Mouse (Mus musculus) intestine, postnatal 0 days (tissue): ENCODE data around the gene Zfp366. TPM values are rescaled to one million over a fixed set of nuclear protein-coding genes. Genes with fewer than 3 reads are reported as not detected.

Source experiments
- ATAC-seq: fragments of 200-750 bp; cut with Nextera tagmentation; 2 replicates; pipeline ENCODE4 v1.8.0; 2017; ENCODE audit warnings: mild to moderate bottlenecking, moderate TSS enrichment, moderate library complexity
- H3K27ac ChIP-seq: fragments of 300-500 bp; sonication (generic); 2 replicates; pipeline ENCODE4 v1.5.1; 2014; ENCODE audit warnings: mild to moderate bottlenecking, low read depth, low read length, moderate library complexity
- H3K27me3 ChIP-seq: fragments of 300-500 bp; sonication (generic); replicated peaks from 2 replicates; pipeline ENCODE4 v1.6.1; 2014; ENCODE audit warnings: low read length, mixed read lengths; ENCODE audit not compliant: control insufficient read depth, insufficient read depth
- H3K36me3 ChIP-seq: fragments of 300-500 bp; sonication (generic); 2 replicates; pipeline ENCODE4 v1.6.1; 2014; ENCODE audit warnings: mild to moderate bottlenecking, moderate library complexity; ENCODE audit not compliant: control insufficient read depth, insufficient read depth
- H3K4me1 ChIP-seq: fragments of 300-500 bp; sonication (generic); replicated peaks from 2 replicates; pipeline ENCODE4 v1.6.1; 2014; ENCODE audit warnings: antibody characterized with exemption, low read length, mixed read lengths; ENCODE audit not compliant: control insufficient read depth, insufficient read depth
- H3K4me2 ChIP-seq: fragments of 300-500 bp; sonication (generic); replicated peaks from 2 replicates; pipeline ENCODE4 v1.6.1; 2014; ENCODE audit warnings: low read depth, mild to moderate bottlenecking, moderate library complexity
- H3K4me3 ChIP-seq: fragments of 300-500 bp; sonication (generic); 2 replicates; pipeline ENCODE4 v1.5.1; 2014; ENCODE audit warnings: low read depth, low read length
- H3K9ac ChIP-seq: fragments of 300-500 bp; sonication (generic); 2 replicates; pipeline ENCODE4 v1.6.1; 2014; ENCODE audit warnings: mild to moderate bottlenecking, low read depth, low read length
- H3K9me3 ChIP-seq: fragments of 300-500 bp; sonication (generic); 2 replicates; pipeline ENCODE4 v1.6.1; 2016; ENCODE audit warnings: mixed run types; ENCODE audit not compliant: control insufficient read depth
- CTCF ChIP-seq: sonication (generic); IDR thresholded peaks from 2 replicates; pipeline ENCODE4 v1.5.1; 2016; ENCODE audit warnings: low read depth, mild to moderate bottlenecking, control low read depth, antibody characterized with exemption, moderate library complexity
- WGBS: fragments of 180-500 bp; shearing (Covaris S2); extraction: QIAGEN DNeasy Blood & Tissue Kit; methylation state at CpG from one replicate; pipeline ENCODE4 v1.1.7; 2014; 5-methylcytosine and 5-hydroxymethylcytosine counted together
- polyA plus RNA-seq: library from polyadenylated mRNA; unstranded; fragments of >200 nt; fragmentation: Nextera tagmentation; extraction: Ambion mirVana; gene quantifications from 2 replicates; pipeline ENCODE4 v1.2.1, GENCODE M21; 2015

Zfp366 gene
- polyA plus RNA-seq, 1 experiment from 2014 or later: 0.39 TPM

GRCm38 (mm10) chr13:99245916-99246460 is 61.4 kb downstream of the Zfp366 start:
- Histone ChIP-seq H3K4me3 (no peak overlapping the region), H3K27me3 (no peaks in the 10 kb centered on the region), H3K4me2 (no peak overlapping the region), H3K9ac (no peak overlapping the region), H3K9me3 (no peaks in the 10 kb centered on the region), H3K36me3 (no peaks in the 10 kb centered on the region), H3K27ac (no peak overlapping the region), H3K4me1 (no peaks in the 10 kb centered on the region)
- 84% methylated on average over 21 of the region's 21 CpGs for WGBS
- TF ChIP-seq CTCF: no peak
- no peak for ATAC-seq

- WGBS: 95% methylated on average over 2 of the region's 2 CpGs
- no peak for TF ChIP-seq CTCF
- Histone ChIP-seq H3K9me3 (no peaks in the 10 kb centered on the region), H3K4me3 (no peak overlapping the region), H3K9ac (no peak overlapping the region), H3K36me3 (no peaks in the 10 kb centered on the region), H3K4me2 (no peak overlapping the region), H3K27ac (no peak overlapping the region), H3K4me1 (no peaks in the 10 kb centered on the region), H3K27me3 (no peaks in the 10 kb centered on the region)
- ATAC-seq: no peak
These were observed 66.2 kb downstream of the Zfp366 start for GRCm38 (mm10) chr13:99250806-99251205.

- no peaks in the 10 kb centered on the region for H3K36me3 ChIP-seq
- TF ChIP-seq CTCF: no peak
- no peaks in the 10 kb centered on the region for H3K4me1 ChIP-seq
These were observed 69.6 kb downstream of the Zfp366 start for GRCm38 (mm10) chr13:99254215-99254614.

GRCm38 (mm10) chr13:99254781-99255180 is 70.2 kb downstream of the Zfp366 start:
- H3K4me2 ChIP-seq: no peak overlapping the region
- 42% methylated on average over 3 of the region's 3 CpGs for WGBS
- H3K36me3 ChIP-seq: no peaks in the 10 kb centered on the region
- H3K4me1 ChIP-seq: no peaks in the 10 kb centered on the region
- no peak overlapping the region for H3K27ac ChIP-seq
- TF ChIP-seq CTCF: no peak
- H3K9me3 ChIP-seq: no peaks in the 10 kb centered on the region
- no peak for ATAC-seq
- no peak overlapping the region for H3K4me3 ChIP-seq
- no peaks in the 10 kb centered on the region for H3K27me3 ChIP-seq
- H3K9ac ChIP-seq: no peak overlapping the region

More at GRCm38 (mm10) chr13:99254215-99254614, 69.6 kb downstream of the Zfp366 start:
- no peak for ATAC-seq
- Histone ChIP-seq H3K27ac (no peak overlapping the region), H3K27me3 (no peaks in the 10 kb centered on the region), H3K4me2 (no peak overlapping the region), H3K4me3 (no peak overlapping the region), H3K9ac (no peak overlapping the region), H3K9me3 (no peaks in the 10 kb centered on the region)

- H3K36me3 ChIP-seq: no peaks in the 10 kb centered on the region
These were observed 72.3 kb downstream of the Zfp366 start for GRCm38 (mm10) chr13:99256916-99257315.

GRCm38 (mm10) chr13:99258677-99259076 is 74.1 kb downstream of the Zfp366 start:
- 96% methylated on average over 3 of the region's 3 CpGs for WGBS
- H3K4me1 ChIP-seq: no peaks in the 10 kb centered on the region
- no peaks in the 10 kb centered on the region for H3K9me3 ChIP-seq
- no peak overlapping the region for H3K27ac ChIP-seq
- no peak for ATAC-seq
- no peak for TF ChIP-seq CTCF
- H3K27me3 ChIP-seq: no peaks in the 10 kb centered on the region
- no peak overlapping the region for H3K4me2 ChIP-seq
- H3K4me3 ChIP-seq: no peak overlapping the region
- no peak overlapping the region for H3K9ac ChIP-seq
- no peaks in the 10 kb centered on the region for H3K36me3 ChIP-seq

More at GRCm38 (mm10) chr13:99256916-99257315, 72.3 kb downstream of the Zfp366 start:
- no peak for TF ChIP-seq CTCF
- Histone ChIP-seq H3K27me3 (no peaks in the 10 kb centered on the region), H3K4me2 (no peak overlapping the region), H3K27ac (no peak overlapping the region), H3K4me3 (no peak overlapping the region), H3K9me3 (no peaks in the 10 kb centered on the region), H3K4me1 (no peaks in the 10 kb centered on the region), H3K9ac (no peak overlapping the region)
- 85% methylated on average over 4 of the region's 4 CpGs for WGBS
- no peak for ATAC-seq
